Mouse (Mus musculus) G1E-ER4 (cell line): ENCODE results near the gene Mafg. TPM values are rescaled to one million over a fixed set of nuclear protein-coding genes. Genes with fewer than 3 reads are reported as not detected.

Source experiments
- GATA1 ChIP-seq: IDR thresholded peaks from one replicate; pipeline ENCODE4 v1.8.0; 2012; ENCODE audit warnings: low read length, inconsistent platforms
- polyA plus RNA-seq: library from polyadenylated mRNA; stranded (reverse); fragments of >175 nt; gene quantifications from 2 replicates; pipeline ENCODE4 v1.2.3, GENCODE M21; 2012

The Mafg gene
- polyA plus RNA-seq, 1 experiment: 44.0 TPM

- TF ChIP-seq GATA1: no peak
Measured at GRCm38 (mm10) chr11:120629341-120629730, 4.1 kb downstream of the Mafg start.

- TF ChIP-seq GATA1: no peak
Measured at GRCm38 (mm10) chr11:120628601-120629340, 4.6 kb downstream of the Mafg start.

GRCm38 (mm10) chr11:120627468-120628300, 5.7 kb downstream of the Mafg start:
- no peak for TF ChIP-seq GATA1

GRCm38 (mm10) chr11:120626785-120627467, 6.5 kb downstream of the Mafg start:
- no peak for TF ChIP-seq GATA1

GRCm38 (mm10) chr11:120625152-120625775, 8.1 kb downstream of the Mafg start, which contains the start of gene Sirt7:
Gene Sirt7, minus strand, starts transcription at chr11:120625240.
- no peak for TF ChIP-seq GATA1

GRCm38 (mm10) chr11:120624680-120625111, 8.7 kb downstream of the Mafg start:
- TF ChIP-seq GATA1: no peak

GRCm38 (mm10) chr11:120623961-120624679, 9.3 kb downstream of the Mafg start:
- TF ChIP-seq GATA1: no peak

- no peak for TF ChIP-seq GATA1
Measured at GRCm38 (mm10) chr11:120622805-120623204, 10.6 kb downstream of the Mafg start.

GRCm38 (mm10) chr11:120620195-120620594, 13.2 kb downstream of the Mafg start:
- TF ChIP-seq GATA1: no peak

- TF ChIP-seq GATA1: no peak
Measured at GRCm38 (mm10) chr11:120618619-120619535, 14.5 kb downstream of the Mafg start.

- TF ChIP-seq GATA1: no peak
Measured at GRCm38 (mm10) chr11:120617519-120618112, 15.8 kb downstream of the Mafg start, which contains the start of gene Pcyt2. Gene Pcyt2, minus strand, starts transcription at chr11:120617936.

GRCm38 (mm10) chr11:120616617-120617294, 16.6 kb downstream of the Mafg start:
- TF ChIP-seq GATA1: no peak
